Mouse (Mus musculus) heart, adult 2 months (tissue): ENCODE results near the gene Txnrd2. TPM values are rescaled to one million over a fixed set of nuclear protein-coding genes. Genes with fewer than 3 reads are reported as not detected.

ENCODE experiments used
- DNase-seq, 2 experiments: peaks; one replicate each; pipeline ENCODE4 v3.0.0; 2021
- H3K27ac ChIP-seq: fragments of 200-600 bp; 2 replicates; pipeline ENCODE4 v1.8.1; 2022
- H3K27me3 ChIP-seq: fragments of 200-500 bp; 2 replicates; pipeline ENCODE4 v1.6.1; 2012; ENCODE audit warnings: mild to moderate bottlenecking, low read length, inconsistent platforms, mixed read lengths; ENCODE audit not compliant: control insufficient read depth, insufficient read depth
- H3K36me3 ChIP-seq: fragments of 200-500 bp; 2 replicates; pipeline ENCODE4 v1.6.1; 2012; ENCODE audit warnings: low read length, inconsistent platforms; ENCODE audit not compliant: control insufficient read depth, insufficient read depth
- H3K4me1 ChIP-seq: fragments of 200-500 bp; 2 replicates; pipeline ENCODE4 v1.6.1; 2011; ENCODE audit warnings: low read length; ENCODE audit not compliant: control insufficient read depth, insufficient read depth
- H3K4me3 ChIP-seq: fragments of 200-600 bp; 2 replicates; pipeline ENCODE4 v1.8.1; 2022
- H3K79me2 ChIP-seq: fragments of 200-500 bp; replicated peaks from 2 replicates; pipeline ENCODE4 v1.6.1; 2012; ENCODE audit warnings: mild to moderate bottlenecking, inconsistent platforms, low read length, moderate library complexity, mixed read lengths; ENCODE audit not compliant: control insufficient read depth, insufficient read depth
- H3K9ac ChIP-seq: fragments of 200-500 bp; 2 replicates; pipeline ENCODE4 v1.6.1; 2012; ENCODE audit warnings: low read depth, mild to moderate bottlenecking, control low read depth, inconsistent platforms, low read length, mixed read lengths
- CTCF ChIP-seq: fragments of 200-600 bp; IDR thresholded peaks from 2 replicates; pipeline ENCODE4 v1.8.1; 2022; ENCODE audit warnings: antibody characterized with exemption, mild to moderate bottlenecking, moderate library complexity
- EP300 ChIP-seq: fragments of 200-500 bp; IDR thresholded peaks from 2 replicates; pipeline ENCODE4 v1.6.1; 2011; ENCODE audit warnings: low read depth, low read length, control low read depth; ENCODE audit not compliant: insufficient read depth
- POLR2A ChIP-seq: fragments of 200-500 bp; IDR thresholded peaks from 2 replicates; pipeline ENCODE4 v1.6.1; 2011; ENCODE audit warnings: mild to moderate bottlenecking, low read depth, low read length, control low read depth; ENCODE audit not compliant: insufficient read depth
- WGBS: fragments of 180-500 bp; shearing (Covaris S2); methylation state at CpG from one replicate; pipeline ENCODE4 v1.1.7; 2018; 5-methylcytosine and 5-hydroxymethylcytosine counted together
- intact Hi-C: fragments of 180-260 bp; cut with DNase I; formaldehyde crosslinking; loops from one replicate; pipeline ENCODE4 v1.15.1; 2025
- polyA plus RNA-seq: library from polyadenylated mRNA; depleted of rRNA; stranded (reverse); fragments of >200 nt; gene quantifications from 2 replicates; pipeline ENCODE4 v1.2.3, GENCODE M21; 2012
- total RNA-seq, 2 experiments: library from RNA; stranded (reverse); gene quantifications; 2 replicates each; pipeline ENCODE4 v1.2.3; 2021

The Txnrd2 gene
- total and polyA plus RNA-seq, 3 experiments: 35.1 to 39.7 (median 37.6) TPM

DNA sequence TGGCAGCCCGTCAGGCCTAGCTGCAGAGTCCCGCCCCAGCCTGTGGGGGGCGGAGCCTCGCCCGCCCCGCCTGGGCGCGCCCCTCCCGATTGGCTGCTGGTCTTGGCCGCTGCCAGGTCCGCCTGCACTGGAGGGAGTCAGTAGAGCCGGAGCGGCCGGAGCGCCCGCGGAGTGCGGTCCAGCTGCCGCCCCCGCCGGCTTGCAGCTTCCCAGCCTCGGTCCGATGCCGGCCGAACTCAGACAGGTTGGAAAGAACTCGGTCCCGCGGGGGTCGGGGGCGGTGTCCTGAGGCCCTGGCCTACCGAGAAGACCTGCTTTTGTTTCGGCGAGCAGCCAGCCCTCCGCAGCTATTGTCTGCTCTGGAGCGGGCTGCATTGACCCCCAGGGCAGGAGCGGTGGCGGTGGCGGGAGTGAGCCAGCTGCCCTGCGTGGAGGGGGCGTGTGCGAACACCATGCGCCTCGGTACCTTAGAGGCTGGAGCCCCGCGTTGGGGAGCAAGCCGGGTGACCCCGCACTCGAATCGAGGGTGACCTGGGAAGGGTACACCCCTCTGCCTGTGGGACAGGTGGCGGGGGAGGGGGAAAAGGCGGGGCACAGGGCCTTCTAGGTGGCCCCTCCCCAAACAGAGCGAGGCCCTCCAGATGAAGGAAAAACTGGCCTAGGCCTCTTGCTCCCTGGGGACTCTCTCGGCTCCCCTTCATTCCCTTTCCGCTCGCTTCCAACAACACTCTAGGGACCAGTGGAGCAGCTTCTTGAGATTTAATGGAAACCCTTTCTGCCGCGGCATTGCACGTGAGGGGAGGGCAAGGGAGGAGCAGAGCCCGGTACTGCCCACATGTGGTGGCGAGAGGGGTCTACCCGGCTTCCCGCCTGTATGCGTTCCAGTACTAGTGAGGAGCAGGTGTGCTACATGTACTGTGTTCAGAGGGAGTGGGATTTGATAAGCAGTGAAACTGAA, 33.4 kb upstream of the Txnrd2 start:
- H3K79me2 ChIP-seq: no peaks in the 10 kb centered on the region
- WGBS: 2% methylated on average over 63 of the region's 63 CpGs
- H3K27ac ChIP-seq: peak overlapping the region; percentile 86
- peak overlapping the region; percentile 85 for H3K4me3 ChIP-seq
- H3K36me3 ChIP-seq: no peaks in the 10 kb centered on the region
- peaks cover 16% of the 10 kb centered on the region for H3K4me1 ChIP-seq
- DNase-seq: peak; percentile 91 to 93
- intact Hi-C loops: loop anchor here (2.0 kb wide), 1 partner anchor 34 kb away; the partner anchor contains the start of genes Comt and Txnrd2
- H3K27me3 ChIP-seq: no peaks in the 10 kb centered on the region
- no peak for TF ChIP-seq EP300
- TF ChIP-seq POLR2A: peak; percentile 63
- TF ChIP-seq CTCF: peak; percentile 66
- H3K9ac ChIP-seq: peak overlapping the region; percentile 68

DNA sequence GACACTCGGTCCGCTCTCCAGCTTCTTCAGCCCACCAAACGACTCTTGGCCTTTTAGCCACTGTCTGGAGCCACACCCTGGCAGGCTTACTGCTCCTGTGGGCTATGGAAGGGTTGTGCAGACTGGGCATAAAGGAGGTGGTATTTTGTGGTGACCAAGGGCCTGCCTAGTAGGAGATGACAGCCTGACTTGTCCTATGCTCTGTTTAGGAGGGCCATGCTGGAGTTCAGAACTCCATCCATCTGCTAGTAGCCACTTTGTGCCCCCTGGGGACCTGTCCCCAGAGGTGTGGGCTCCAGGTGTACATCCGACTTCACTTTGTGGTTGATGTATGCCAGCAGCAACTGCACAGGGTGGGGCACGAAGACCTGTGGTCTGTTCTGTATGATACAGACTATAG, 32.6 kb upstream of the Txnrd2 start:
- Histone ChIP-seq H3K9ac (no peak overlapping the region), H3K4me3 (peak overlapping the region; percentile 85; the same call in 1 of the 2 replicates), H3K79me2 (no peaks in the 10 kb centered on the region), H3K27ac (peak overlapping the region; percentile 86), H3K36me3 (no peaks in the 10 kb centered on the region), H3K27me3 (no peaks in the 10 kb centered on the region), H3K4me1 (peaks cover 13% of the 10 kb centered on the region)
- intact Hi-C loops: loop anchor here (2.0 kb wide), 1 partner anchor 33 kb away; the partner anchor contains the start of genes Comt and Txnrd2
- no peak for DNase-seq
- 77% methylated on average over 5 of the region's 5 CpGs for WGBS
- no peak for TF ChIP-seq CTCF
- no peak for TF ChIP-seq EP300

- Histone ChIP-seq H3K27ac (no peak overlapping the region; the same call in 1 of the 2 replicates), H3K27me3 (no peaks in the 10 kb centered on the region), H3K4me3 (no peak overlapping the region), H3K36me3 (no peaks in the 10 kb centered on the region), H3K79me2 (no peaks in the 10 kb centered on the region), H3K4me1 (peaks cover 13% of the 10 kb centered on the region), H3K9ac (no peak overlapping the region)
- intact Hi-C loops: no loop called here
- no peak for DNase-seq
- 84% methylated on average over 3 of the region's 3 CpGs for WGBS
- TF ChIP-seq EP300 (no peak), CTCF (no peak), POLR2A (no peak)
Measured at GRCm38 (mm10) chr16:18394056-18394455, 32.1 kb upstream of the Txnrd2 start.

DNA sequence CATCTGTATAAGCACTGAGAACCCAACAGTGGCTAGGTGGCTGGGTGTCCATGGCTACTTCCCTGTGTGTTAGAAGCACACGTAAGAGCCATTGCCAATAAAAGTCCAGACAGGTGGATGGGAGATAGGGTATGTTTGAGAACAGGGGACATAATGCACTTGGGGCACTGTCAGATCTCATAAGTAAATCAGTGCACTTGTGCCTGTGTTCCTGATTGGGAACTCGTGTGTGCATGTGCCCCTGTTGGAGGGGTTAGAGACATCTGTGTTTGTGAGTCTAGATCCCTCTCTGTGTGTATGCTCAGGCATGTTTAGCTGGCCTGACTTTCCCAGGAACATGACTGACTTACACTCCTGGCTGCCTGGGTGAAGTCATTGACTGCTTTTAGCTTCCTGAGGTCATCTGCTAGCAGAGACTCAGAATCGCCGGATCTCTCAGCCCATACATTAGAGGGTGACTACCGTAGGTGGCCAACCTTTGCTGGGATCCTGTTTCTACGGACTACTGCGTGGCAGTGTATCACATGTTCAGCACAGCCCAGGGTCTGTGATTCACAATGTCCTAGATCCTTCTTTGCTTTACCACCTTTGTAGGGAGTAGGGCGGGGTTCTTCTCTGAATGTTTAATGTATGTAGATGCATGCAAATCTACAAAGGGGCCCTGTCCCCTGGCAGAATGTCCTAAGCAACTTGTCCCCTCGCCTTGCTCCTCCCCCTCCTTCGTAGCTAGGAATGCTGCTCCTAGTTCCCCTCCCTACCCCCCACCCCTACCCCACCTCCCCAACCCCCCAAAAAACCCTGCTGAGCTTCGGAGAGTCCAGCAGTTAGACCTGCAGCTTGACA, 31.2 kb upstream of the Txnrd2 start:
- Histone ChIP-seq H3K79me2 (no peaks in the 10 kb centered on the region), H3K4me3 (no peak overlapping the region), H3K4me1 (peaks cover 13% of the 10 kb centered on the region), H3K9ac (peak overlapping the region; percentile 45), H3K27ac (peak overlapping the region; percentile 70), H3K27me3 (no peaks in the 10 kb centered on the region), H3K36me3 (no peaks in the 10 kb centered on the region)
- peak in 1 of 2 experiments; percentile 46 for DNase-seq
- 38% methylated on average over 11 of the region's 11 CpGs for WGBS
- intact Hi-C loops: no loop called here
- TF ChIP-seq EP300 (no peak), CTCF (no peak), POLR2A (no peak)

GRCm38 (mm10) chr16:18395620-18396036, 30.6 kb upstream of the Txnrd2 start:
- TF ChIP-seq CTCF (no peak), EP300 (no peak), POLR2A (no peak)
- 46% methylated on average over 6 of the region's 7 CpGs for WGBS
- H3K9ac ChIP-seq: no peak overlapping the region
- H3K27me3 ChIP-seq: no peaks in the 10 kb centered on the region
- no peaks in the 10 kb centered on the region for H3K36me3 ChIP-seq
- intact Hi-C loops: no loop called here
- peak in 1 of 2 experiments; percentile 48 for DNase-seq
- peak overlapping the region; percentile 70 for H3K27ac ChIP-seq
- H3K4me3 ChIP-seq: no peak overlapping the region
- no peaks in the 10 kb centered on the region for H3K79me2 ChIP-seq
- peaks cover 13% of the 10 kb centered on the region for H3K4me1 ChIP-seq
